ENCODE assay signal across 8 mouse cellular contexts in genomic region chr7:99469680-99470405, GRCm38 (mm10). TPM values are rescaled to one million over a fixed set of nuclear protein-coding genes. Genes with fewer than 3 reads are reported as not detected.
A peak's percentile ranks its signal among the peaks of the same experiment; 100 is the strongest.
DNase-seq lines count a peak whose midpoint lies in the region; ATAC-seq and TF ChIP-seq lines count a peak whose summit lies in the region.
"Had no signal": no experiment of that assay in that cellular context is flagged by ENCODE, and none has a peak within 500 bp of the region (broad histone marks: within the 10 kb centered on the region; RNA-seq: fewer than 3 reads in every experiment).

No protein-coding gene starts in this region.

- H3K27me3 ChIP-seq in hindbrain, embryonic 12.5 days: no peaks in the 10 kb centered on the region
- H3K27me3 ChIP-seq in hindbrain, embryonic 14.5 days (ENCODE audit: control insufficient read depth, insufficient read depth, low read length): no peaks in the 10 kb centered on the region
- peaks cover 18% of the 10 kb centered on the region for H3K27me3 ChIP-seq in liver, postnatal 0 days (ENCODE audit: insufficient read depth, low read length)

- no peak for DNase-seq in hindbrain, embryonic 14.5 days (ENCODE audit: low spot score)
- DNase-seq in liver, postnatal 0 days: no peak
- DNase-seq in adipocyte (ENCODE audit: low spot score): no peak
- no peak for DNase-seq in ovary, postnatal 10 days (ENCODE audit: low spot score)
- DNase-seq: cerebellum, adult 11 months had no signal

- H3K4me1 ChIP-seq in hindbrain, embryonic 12.5 days: peaks cover 53% of the 10 kb centered on the region
- peaks cover 41% of the 10 kb centered on the region for H3K4me1 ChIP-seq in hindbrain, embryonic 14.5 days (replicated peaks; ENCODE audit: control insufficient read depth, insufficient read depth, low read length)
- H3K4me1 ChIP-seq in bone marrow, adult 2 months (ENCODE audit: control insufficient read depth, insufficient read depth, low read length): peaks cover 6% of the 10 kb centered on the region
- H3K4me1 ChIP-seq in liver, postnatal 0 days (ENCODE audit: insufficient read depth): peaks cover 26% of the 10 kb centered on the region

- TF ChIP-seq POLR2A in bone marrow, adult 2 months (IDR thresholded peaks at IDR 0.05; ENCODE audit: borderline replicate concordance, control insufficient read depth, low read depth, low read length): no peak

- no peak overlapping the region for H3K9ac ChIP-seq in hindbrain, embryonic 12.5 days
- H3K9ac ChIP-seq in hindbrain, embryonic 14.5 days: no peak overlapping the region
- no peak overlapping the region for H3K9ac ChIP-seq in liver, postnatal 0 days (replicated peaks)

- no peak for TF ChIP-seq EP300 in liver, postnatal 0 days (IDR thresholded peaks at IDR 0.05; ENCODE audit: low read depth)

- WGBS in hindbrain, embryonic 12.5 days: 87% methylated on average over 17 of the region's 17 CpGs
- WGBS in hindbrain, embryonic 14.5 days: 84% methylated on average over 17 of the region's 17 CpGs
- 47% methylated on average over 17 of the region's 17 CpGs for WGBS in bone marrow, adult 2 months
- 64% methylated on average over 17 of the region's 17 CpGs for WGBS in liver, postnatal 0 days (ENCODE audit: insufficient replicate concordance)

- peaks cover 28% of the 10 kb centered on the region for H3K36me3 ChIP-seq in hindbrain, embryonic 12.5 days
- H3K36me3 ChIP-seq in hindbrain, embryonic 14.5 days (replicated peaks; ENCODE audit: control insufficient read depth, insufficient read depth): peaks cover 21% of the 10 kb centered on the region
- peaks cover 12% of the 10 kb centered on the region for H3K36me3 ChIP-seq in liver, postnatal 0 days (replicated peaks; ENCODE audit: insufficient read depth, low read length)

- TF ChIP-seq CTCF in bone marrow, adult 2 months (IDR thresholded peaks at IDR 0.05; ENCODE audit: control insufficient read depth, insufficient read depth, low read length): no peak
- TF ChIP-seq CTCF in liver, postnatal 0 days (IDR thresholded peaks at IDR 0.05; ENCODE audit: low read depth): no peak

- no peaks in the 10 kb centered on the region for H3K9me3 ChIP-seq in hindbrain, embryonic 12.5 days (replicated peaks)
- no peaks in the 10 kb centered on the region for H3K9me3 ChIP-seq in hindbrain, embryonic 14.5 days (ENCODE audit: control insufficient read depth, low read length)
- H3K9me3 ChIP-seq in liver, postnatal 0 days (ENCODE audit: low read length): no peaks in the 10 kb centered on the region

- H3K4me2 ChIP-seq in hindbrain, embryonic 12.5 days (replicated peaks): no peak overlapping the region
- no peak overlapping the region for H3K4me2 ChIP-seq in hindbrain, embryonic 14.5 days (replicated peaks)
- 0 out of 2 replicates have a peak overlapping the region, but pooled peaks have one; percentile 78 for H3K4me2 ChIP-seq in liver, postnatal 0 days (ENCODE audit: low read depth, low read length)

- H3K27ac ChIP-seq in hindbrain, embryonic 12.5 days: peak overlapping the region; percentile 92; the same call in 1 of the 2 replicates
- H3K27ac ChIP-seq in hindbrain, embryonic 14.5 days: no peak overlapping the region
- H3K27ac ChIP-seq in bone marrow, adult 2 months (ENCODE audit: control insufficient read depth, insufficient read depth, low read depth, low read length, poor library complexity): peak overlapping the region; percentile 12
- peak overlapping the region; percentile 91; the same call in 1 of the 2 replicates for H3K27ac ChIP-seq in liver, postnatal 0 days (ENCODE audit: low read depth)

- H3K4me3 ChIP-seq in hindbrain, embryonic 12.5 days: no peak overlapping the region
- no peak overlapping the region for H3K4me3 ChIP-seq in hindbrain, embryonic 14.5 days (replicated peaks; ENCODE audit: low read length)
- no peak overlapping the region for H3K4me3 ChIP-seq in bone marrow, adult 2 months (replicated peaks; ENCODE audit: control insufficient read depth, low read depth, low read length)
- no peak overlapping the region for H3K4me3 ChIP-seq in liver, postnatal 0 days (ENCODE audit: low read depth, low read length)

- no peak for ATAC-seq in hindbrain, embryonic 12.5 days (ENCODE audit: low FRiP score)
- no peak for ATAC-seq in hindbrain, embryonic 14.5 days (ENCODE audit: low FRiP score)
- ATAC-seq in granulocyte monocyte progenitor cell, adult 5-6 weeks (replicated peaks; ENCODE audit: poor library complexity, severe bottlenecking): peak; percentile 45
- no peak for ATAC-seq in liver, postnatal 0 days

RNA-seq across cellular contexts. Expression of gene Klhl35, which starts 4.0 kb away (rescaled TPM):
- 39.2 and 47.1 TPM in 2 replicates for polyA plus RNA-seq in hindbrain, embryonic 12.5 days (2016; fragmentation: Nextera tagmentation; extraction: Ambion mirVana)
- polyA plus RNA-seq in hindbrain, embryonic 14.5 days (2014; fragmentation: Nextera tagmentation; extraction: Ambion mirVana): 4.1 and 4.7 TPM in 2 replicates
- 0.83 TPM in 1 of 2 replicates, not detected in the other for polyA plus RNA-seq in bone marrow, adult 2 months (2011; ENCODE audit: insufficient read depth, insufficient read length, low replicate concordance, missing spikeins)
- total RNA-seq in granulocyte monocyte progenitor cell, adult 5-6 weeks (2014; fragmentation: Nextera tagmentation): not detected in 2 replicates
- total RNA-seq in granulocyte monocyte progenitor cell, adult 5-6 weeks (2017): 0.22 and 0.57 TPM in 2 replicates
- polyA plus RNA-seq in liver, postnatal 0 days (2015; fragmentation: Nextera tagmentation; extraction: Ambion mirVana): 0.35 and 0.37 TPM in 2 replicates

RNA-seq across cellular contexts. Expression of gene Rps3, which starts 13.7 kb away (rescaled TPM):
- polyA plus RNA-seq in hindbrain, embryonic 12.5 days (2016; fragmentation: Nextera tagmentation; extraction: Ambion mirVana): 512 and 534 TPM in 2 replicates
- polyA plus RNA-seq in hindbrain, embryonic 14.5 days (2014; fragmentation: Nextera tagmentation; extraction: Ambion mirVana): 445 and 515 TPM in 2 replicates
- 490 and 757 TPM in 2 replicates for polyA plus RNA-seq in bone marrow, adult 2 months (2011; ENCODE audit: insufficient read depth, insufficient read length, low replicate concordance, missing spikeins)
- total RNA-seq in granulocyte monocyte progenitor cell, adult 5-6 weeks (2014; fragmentation: Nextera tagmentation): 1,410 and 1,463 TPM in 2 replicates
- total RNA-seq in granulocyte monocyte progenitor cell, adult 5-6 weeks (2017): 1,810 and 2,293 TPM in 2 replicates
- polyA plus RNA-seq in liver, postnatal 0 days (2015; fragmentation: Nextera tagmentation; extraction: Ambion mirVana): 472 TPM in 2 replicates
